ENCODE assay signal across 8 mouse cellular contexts in genomic region chr19:57610058-57610475, GRCm38 (mm10). TPM values are rescaled to one million over a fixed set of nuclear protein-coding genes. Genes with fewer than 3 reads are reported as not detected.
DNase-seq lines count a peak whose midpoint lies in the region; ATAC-seq and TF ChIP-seq lines count a peak whose summit lies in the region.

No protein-coding gene starts in this region.

- TF ChIP-seq POLR2A in kidney, adult 2 months (IDR thresholded peaks at IDR 0.05; ENCODE audit: low read depth, low read length), result no peak
- no peak for TF ChIP-seq POLR2A in embryonic fibroblast, embryonic 13.5 days (IDR thresholded peaks at IDR 0.05; ENCODE audit: low read depth, low read length)

- under 1% methylated on average over 21 of the region's 21 CpGs for WGBS in kidney, adult 2 months
- WGBS in limb, embryonic 10.5 days, result under 1% methylated on average over 21 of the region's 21 CpGs
- WGBS in midbrain, embryonic 14.5 days, result under 1% methylated on average over 21 of the region's 21 CpGs

- H3K4me1 ChIP-seq in kidney, adult 2 months (ENCODE audit: control insufficient read depth, insufficient read depth, low read length), result peaks cover 4% of the 10 kb centered on the region; the same call in 1 of the 2 replicates
- H3K4me1 ChIP-seq in embryonic fibroblast, embryonic 13.5 days (ENCODE audit: control insufficient read depth, insufficient read depth, low read length), result peaks cover 9% of the 10 kb centered on the region
- H3K4me1 ChIP-seq in limb, embryonic 10.5 days, result peaks cover 51% of the 10 kb centered on the region
- H3K4me1 ChIP-seq in midbrain, embryonic 14.5 days (ENCODE audit: control insufficient read depth, insufficient read depth, low read length), result peaks cover 19% of the 10 kb centered on the region

- H3K27ac ChIP-seq in kidney, adult 2 months (ENCODE audit: insufficient read depth, low read depth, low read length), result peak overlapping the region; percentile 100
- peak overlapping the region; percentile 81 for H3K27ac ChIP-seq in embryonic fibroblast, embryonic 13.5 days (ENCODE audit: insufficient read depth, low read length)
- H3K27ac ChIP-seq in limb, embryonic 10.5 days, result peak overlapping the region; percentile 99
- peak overlapping the region; percentile 99 for H3K27ac ChIP-seq in midbrain, embryonic 14.5 days (replicated peaks; ENCODE audit: low read depth, low read length)

- no peak for TF ChIP-seq CTCF in kidney, adult 2 months (conservative IDR thresholded peaks at IDR 0.05; ENCODE audit: insufficient read depth, insufficient read length, low read depth, low read length)
- TF ChIP-seq CTCF in embryonic fibroblast, embryonic 13.5 days (IDR thresholded peaks at IDR 0.05; ENCODE audit: borderline replicate concordance, insufficient read depth, low read length), result no peak

- no peaks in the 10 kb centered on the region for H3K36me3 ChIP-seq in kidney, adult 2 months (ENCODE audit: control insufficient read depth, insufficient read depth, low read length)
- no peaks in the 10 kb centered on the region for H3K36me3 ChIP-seq in limb, embryonic 10.5 days
- H3K36me3 ChIP-seq in midbrain, embryonic 14.5 days (ENCODE audit: control insufficient read depth, insufficient read depth, low read length), result no peaks in the 10 kb centered on the region

- no peaks in the 10 kb centered on the region for H3K27me3 ChIP-seq in kidney, adult 2 months (replicated peaks; ENCODE audit: control insufficient read depth, insufficient read depth, low read length)
- H3K27me3 ChIP-seq in limb, embryonic 10.5 days (ENCODE audit: low read depth, poor library complexity, severe bottlenecking), result no peaks in the 10 kb centered on the region
- no peaks in the 10 kb centered on the region for H3K27me3 ChIP-seq in midbrain, embryonic 14.5 days (ENCODE audit: control insufficient read depth, insufficient read depth, low read length)

- peak overlapping the region; percentile 86 for H3K9ac ChIP-seq in midbrain, embryonic 14.5 days (replicated peaks; ENCODE audit: low read length)

- peak; percentile 51 for ATAC-seq in midbrain, embryonic 14.5 days (ENCODE audit: low FRiP score, low TSS enrichment)
- no peak for ATAC-seq in cerebellum, adult (ENCODE audit: insufficient number of reproducible peaks, low FRiP score, low TSS enrichment)
- ATAC-seq in activated CD4-positive, CD25-positive, alpha-beta regulatory T cell, adult 4 months, result no peak

- peak overlapping the region; percentile 97 for H3K4me2 ChIP-seq in midbrain, embryonic 14.5 days (ENCODE audit: low read length)

- H3K9me3 ChIP-seq in limb, embryonic 10.5 days (replicated peaks), result no peaks in the 10 kb centered on the region
- no peaks in the 10 kb centered on the region for H3K9me3 ChIP-seq in midbrain, embryonic 14.5 days (ENCODE audit: control insufficient read depth, low read length)

- no peak for DNase-seq in kidney, adult 2 months
- DNase-seq in kidney, adult 11 months, result no peak
- DNase-seq in MEL-GATA-1-ER (ENCODE audit: extremely low read depth, low read depth), result peak; percentile 77
- peak; percentile 77 for DNase-seq in limb, embryonic 10.5 days (ENCODE audit: low spot score)
- peak; percentile 78 for DNase-seq in midbrain, embryonic 14.5 days

- peak overlapping the region; percentile 92 for H3K4me3 ChIP-seq in kidney, adult 2 months (ENCODE audit: insufficient read depth, low read depth, low read length)
- H3K4me3 ChIP-seq in embryonic fibroblast, embryonic 13.5 days (ENCODE audit: insufficient read depth, low read length), result peak overlapping the region; percentile 70
- peak overlapping the region; percentile 98 for H3K4me3 ChIP-seq in limb, embryonic 10.5 days
- H3K4me3 ChIP-seq in midbrain, embryonic 14.5 days (replicated peaks; ENCODE audit: low read depth, low read length), result peak overlapping the region; percentile 93

RNA-seq across cellular contexts. Expression of gene Atrnl1, which starts 0.8 kb away (rescaled TPM):
- polyA plus RNA-seq in kidney, adult 2 months (2012; rRNA removed), result 13.4 and 13.7 TPM in 2 replicates
- polyA plus RNA-seq in embryonic fibroblast, embryonic 13.5 days (2011; ENCODE audit: insufficient read length, low read depth, missing spikeins), result 23.5 and 29.4 TPM in 2 replicates
- polyA plus RNA-seq in limb, embryonic 10.5 days (2016; fragmentation: Nextera tagmentation; extraction: Ambion mirVana), result 3.2 and 5.1 TPM in 2 replicates
- polyA plus RNA-seq in midbrain, embryonic 14.5 days (2014; fragmentation: Nextera tagmentation; extraction: Ambion mirVana), result 10.4 and 11.6 TPM in 2 replicates
- polyA plus RNA-seq in activated CD4-positive, CD25-positive, alpha-beta regulatory T cell, adult 4 months (2017; shearing (Covaris generic)), result under 1 TPM; 0.13 to 0.33 TPM

Comparison
In these comparisons a context has a peak if more than half of its experiments do, and no peak if none do; other contexts are left out.
1. DNase-seq: peak in MEL-GATA-1-ER (single experiment), limb, embryonic 10.5 days (single experiment) and midbrain, embryonic 14.5 days (single experiment); none in kidney, adult 2 months (single experiment) and kidney, adult 11 months (single experiment).
2. Peak in every context shown above with its lines, with median percentiles within 50 percentile points of each other: H3K27ac ChIP-seq and H3K4me3 ChIP-seq.